Mouse (Mus musculus): ENCODE measurements around the gene Pfn3.

- no peak for TF ChIP-seq CTCF (IDR thresholded peaks at IDR 0.05; ENCODE audit: control insufficient read depth, insufficient read depth, insufficient read length)
- no peak for TF ChIP-seq USF1 (IDR thresholded peaks at IDR 0.05; ENCODE audit: low read depth)
- no peak for TF ChIP-seq MYOD1 (IDR thresholded peaks at IDR 0.05; ENCODE audit: control insufficient read depth, insufficient read length, low read depth)
These were observed 29.4 kb upstream of the Pfn3 start for GRCm38 (mm10) chr13:55444286-55444936.

Measured in C2C12 (cell line).